Mouse (Mus musculus) heart, embryonic 11.5 days (tissue): Measurements from ENCODE around the gene Paf1. TPM values are rescaled to one million over a fixed set of nuclear protein-coding genes. Genes with fewer than 3 reads are reported as not detected.

Experiments
- ATAC-seq: fragments of 200-750 bp; cut with Nextera tagmentation; replicated peaks from 2 replicates; pipeline ENCODE4 v1.8.0; 2017; ENCODE audit warnings: moderate library complexity; ENCODE audit not compliant: insufficient number of reproducible peaks, low FRiP score, low TSS enrichment
- H3K27ac ChIP-seq: fragments of 300-500 bp; sonication (generic); 2 replicates; pipeline ENCODE4 v1.5.1; 2014; ENCODE audit warnings: mild to moderate bottlenecking, low read depth, low read length
- H3K27me3 ChIP-seq: fragments of 300-500 bp; sonication (generic); 2 replicates; pipeline ENCODE4 v1.6.1; 2014; ENCODE audit warnings: mild to moderate bottlenecking, low read length, mixed read lengths; ENCODE audit not compliant: control insufficient read depth, insufficient read depth
- H3K36me3 ChIP-seq: fragments of 300-500 bp; sonication (generic); 2 replicates; pipeline ENCODE4 v1.6.1; 2014; ENCODE audit warnings: mild to moderate bottlenecking, low read length, moderate library complexity, mixed read lengths; ENCODE audit not compliant: control insufficient read depth, insufficient read depth
- H3K4me1 ChIP-seq: fragments of 300-500 bp; sonication (generic); 2 replicates; pipeline ENCODE4 v1.6.1; 2014; ENCODE audit warnings: low read length; ENCODE audit not compliant: control insufficient read depth, insufficient read depth
- H3K4me2 ChIP-seq: fragments of 300-500 bp; sonication (generic); 2 replicates; pipeline ENCODE4 v1.6.1; 2014; ENCODE audit warnings: mild to moderate bottlenecking, moderate library complexity
- H3K4me3 ChIP-seq: fragments of 300-500 bp; sonication (generic); 2 replicates; pipeline ENCODE4 v1.5.1; 2014; ENCODE audit warnings: low read depth, low read length
- H3K9ac ChIP-seq: fragments of 300-500 bp; sonication (generic); 2 replicates; pipeline ENCODE4 v1.6.1; 2014; ENCODE audit warnings: mild to moderate bottlenecking, low read depth, low read length, moderate library complexity
- H3K9me3 ChIP-seq: fragments of 300-500 bp; sonication (generic); replicated peaks from 2 replicates; pipeline ENCODE4 v1.6.1; 2016; ENCODE audit warnings: low read length; ENCODE audit not compliant: control insufficient read depth
- WGBS: fragments of 180-500 bp; shearing (Covaris S2); extraction: QIAGEN DNeasy Blood & Tissue Kit; methylation state at CpG from one replicate; pipeline ENCODE4 v1.1.7; 2014; ENCODE audit not compliant: insufficient replicate concordance; 5-methylcytosine and 5-hydroxymethylcytosine counted together
- polyA plus RNA-seq: library from polyadenylated mRNA; unstranded; fragments of >200 nt; fragmentation: Nextera tagmentation; extraction: Ambion mirVana; gene quantifications from 2 replicates; pipeline ENCODE4 v1.2.1, GENCODE M21; 2014

Gene Paf1
- 70.2 and 81.4 TPM in 2 replicates for polyA plus RNA-seq

DNA sequence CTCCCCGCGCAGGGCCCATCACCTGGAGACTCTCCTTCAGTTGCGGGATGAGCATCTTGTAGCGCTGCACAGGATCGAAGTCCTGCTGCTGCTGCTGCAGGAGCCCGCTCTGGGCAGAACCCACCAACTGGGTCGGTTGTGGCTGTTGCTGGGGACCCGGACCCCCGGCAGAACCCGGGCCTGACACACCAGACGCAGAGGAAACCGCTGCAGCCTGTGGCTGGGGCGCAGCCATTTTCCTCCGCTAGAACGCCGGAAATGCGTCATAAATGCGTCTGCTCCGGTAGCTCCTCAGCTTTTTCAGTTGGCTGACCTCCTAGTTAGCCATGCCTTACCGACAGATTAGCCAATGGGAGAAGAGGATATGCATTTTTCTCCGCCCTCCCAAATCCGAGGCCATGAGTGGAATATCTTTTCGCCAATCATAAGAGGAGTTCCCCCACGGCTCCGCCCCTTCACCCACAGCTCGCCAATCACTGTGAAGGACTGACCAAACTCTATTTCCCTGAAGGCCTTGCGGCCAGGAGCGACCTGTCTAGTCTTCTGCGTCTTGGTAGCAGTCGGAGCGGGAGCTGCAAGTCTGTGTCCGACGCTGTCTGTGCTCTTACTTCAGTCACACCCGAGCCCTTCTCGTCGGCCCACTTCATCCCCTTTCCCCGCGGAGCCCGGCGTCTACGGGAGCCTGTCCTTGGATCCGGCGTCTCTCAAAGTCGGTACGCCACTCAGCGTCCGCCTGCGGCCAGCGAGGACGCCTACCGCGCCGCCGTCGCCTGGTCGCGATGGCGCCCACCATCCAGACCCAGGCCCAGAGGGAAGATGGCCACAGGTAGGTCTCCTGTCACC is at the start of gene Paf1, which contains the start of gene Med29:
Paf1 (plus strand) TSS at position 523 of the 843 bp plus-strand sequence.
Med29 (minus strand) TSS at position 280 of the 843 bp plus-strand sequence.
- H3K9ac ChIP-seq: peak within 1 kb of the TSS; percentile 88

DNA sequence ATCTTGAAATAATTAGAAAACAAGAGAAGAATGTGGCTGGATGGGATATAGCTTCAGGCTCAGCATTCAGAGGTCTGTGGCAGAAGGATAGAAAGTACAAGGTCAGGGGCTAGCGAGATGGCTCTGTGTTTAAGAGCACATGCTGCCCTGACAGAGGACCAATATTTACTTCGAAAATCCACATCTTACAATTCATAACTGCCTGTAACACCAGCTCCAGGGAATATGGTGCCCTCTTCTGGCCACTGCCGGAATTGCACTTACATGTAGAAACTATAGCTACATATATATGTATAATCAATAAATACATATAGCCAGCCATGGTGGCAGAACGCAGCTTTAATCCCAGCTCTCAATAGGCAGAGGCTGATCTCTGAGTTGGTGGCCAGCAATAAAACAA is 48.1 kb upstream of the Paf1 start:
- ATAC-seq: no peak
- Histone ChIP-seq H3K9ac (no peak overlapping the region), H3K36me3 (no peaks in the 10 kb centered on the region), H3K4me3 (no peak overlapping the region), H3K4me2 (no peak overlapping the region), H3K9me3 (no peaks in the 10 kb centered on the region), H3K27me3 (no peaks in the 10 kb centered on the region), H3K27ac (no peak overlapping the region), H3K4me1 (peaks cover under 1% of the 10 kb centered on the region; the same call in 1 of the 2 replicates)
- 11% methylated on average over 4 of the region's 4 CpGs for WGBS

More for the DNA sequence above, at the start of gene Paf1, which contains the start of gene Med29:
- Histone ChIP-seq H3K27me3 (no peaks in the 10 kb centered on the region), H3K9me3 (no peaks in the 10 kb centered on the region), H3K4me1 (peaks cover 13% of the 10 kb centered on the region), H3K4me3 (peak within 1 kb of the TSS; percentile 94), H3K4me2 (peak within 1 kb of the TSS; percentile 93), H3K27ac (peak within 1 kb of the TSS; percentile 73), H3K36me3 (peaks cover 28% of the 10 kb centered on the region)
- ATAC-seq: peak; percentile 98
- WGBS: under 1% methylated on average over 56 of the region's 58 CpGs

DNA sequence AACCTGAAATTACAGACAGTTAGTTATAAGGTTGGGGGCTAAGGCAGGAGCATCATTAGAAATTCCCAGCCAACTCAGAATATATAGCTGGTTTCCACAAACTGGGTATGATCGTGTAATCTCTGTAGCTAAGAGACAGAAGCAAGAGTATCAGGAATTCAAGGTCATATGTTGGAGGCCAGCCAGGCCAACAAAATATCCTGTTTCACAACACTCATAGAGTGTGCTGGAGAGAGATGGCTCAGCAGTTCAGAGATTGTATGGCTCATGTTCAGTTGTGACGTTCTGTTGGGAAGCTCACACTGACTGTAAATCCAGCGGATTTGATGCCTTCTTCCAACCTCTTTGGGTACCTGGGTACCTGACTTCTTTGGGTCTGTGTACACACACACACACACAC is 45.0 kb upstream of the Paf1 start:
- no peak overlapping the region for H3K27ac ChIP-seq
- no peak overlapping the region for H3K4me3 ChIP-seq
- no peaks in the 10 kb centered on the region for H3K9me3 ChIP-seq
- ATAC-seq: no peak
- WGBS: 76% methylated on average over 3 of the region's 3 CpGs
- H3K4me2 ChIP-seq: no peak overlapping the region
- H3K36me3 ChIP-seq: peaks cover 7% of the 10 kb centered on the region; the same call in 1 of the 2 replicates
- H3K9ac ChIP-seq: no peak overlapping the region
- no peaks in the 10 kb centered on the region for H3K27me3 ChIP-seq
- peaks cover 10% of the 10 kb centered on the region for H3K4me1 ChIP-seq

DNA sequence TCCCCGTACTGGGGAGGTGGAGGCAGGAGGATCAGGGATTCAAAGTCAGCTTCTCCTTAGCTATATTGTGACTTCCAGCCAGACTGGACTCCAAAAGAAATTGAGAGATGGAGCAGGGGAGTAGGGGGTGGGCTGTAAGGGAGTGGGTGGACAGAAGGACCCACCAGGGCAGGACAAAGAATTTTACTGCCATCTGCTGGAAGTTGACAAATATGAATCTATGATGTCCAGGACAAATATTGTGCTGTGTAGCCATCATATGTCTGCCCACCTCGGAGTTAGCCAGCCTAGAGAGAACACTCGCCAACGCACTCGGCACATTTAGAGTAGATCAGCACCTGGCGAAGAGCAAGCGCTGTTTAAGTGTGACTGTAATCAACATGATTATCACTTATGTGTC is 44.1 kb upstream of the Paf1 start:
- no peaks in the 10 kb centered on the region for H3K9me3 ChIP-seq
- no peak for ATAC-seq
- WGBS: 74% methylated on average over 7 of the region's 7 CpGs
- peaks cover 15% of the 10 kb centered on the region for H3K36me3 ChIP-seq
- no peak overlapping the region for H3K4me2 ChIP-seq
- peaks cover 10% of the 10 kb centered on the region for H3K4me1 ChIP-seq
- no peak overlapping the region for H3K9ac ChIP-seq
- H3K27ac ChIP-seq: no peak overlapping the region
- H3K4me3 ChIP-seq: no peak overlapping the region
- no peaks in the 10 kb centered on the region for H3K27me3 ChIP-seq

DNA sequence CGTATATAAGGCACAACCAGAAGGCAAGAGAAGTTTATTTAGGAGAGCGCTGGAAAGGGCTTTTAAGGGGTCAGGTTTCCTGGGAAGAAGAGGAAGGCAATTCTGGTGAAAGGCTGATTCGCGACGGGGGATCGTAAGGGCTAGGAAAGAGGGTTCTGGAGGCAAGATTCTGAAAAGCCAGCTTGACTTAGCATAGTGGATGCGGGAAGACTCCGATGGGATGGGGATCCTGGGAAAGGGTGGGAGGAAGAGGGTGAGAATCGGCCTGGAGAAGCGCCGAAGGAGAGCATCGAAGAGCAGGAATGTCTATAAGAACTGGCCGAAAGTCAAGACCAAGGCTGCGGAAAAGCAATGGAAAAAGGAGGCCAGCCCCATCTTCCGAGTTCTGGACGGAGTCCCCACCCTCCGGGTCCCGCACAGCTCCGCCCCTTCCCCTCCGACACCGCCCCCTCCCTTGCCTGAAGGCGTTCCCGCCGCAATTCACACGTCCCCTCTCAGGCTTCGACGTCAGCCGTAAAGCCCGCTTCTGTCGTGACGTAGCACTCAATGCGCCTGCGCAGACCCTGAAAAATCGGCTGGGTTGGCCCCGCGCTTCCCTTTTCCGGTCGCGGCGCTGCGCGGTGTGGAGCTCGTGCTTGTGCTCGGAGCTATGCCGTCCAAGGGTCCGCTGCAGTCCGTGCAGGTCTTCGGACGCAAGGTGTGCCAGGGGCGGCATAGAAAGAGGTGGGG is 42.4 kb upstream of the Paf1 start, which contains the start of gene Rps16:
Rps16 (plus strand) TSS at position 498 of the 729 bp plus-strand sequence.
- Histone ChIP-seq H3K9ac (peak within 1 kb of the TSS; percentile 98), H3K36me3 (peaks cover 26% of the 10 kb centered on the region), H3K27ac (peak within 1 kb of the TSS; percentile 86), H3K4me1 (peaks cover 10% of the 10 kb centered on the region), H3K27me3 (no peaks in the 10 kb centered on the region), H3K9me3 (no peaks in the 10 kb centered on the region), H3K4me2 (peak within 1 kb of the TSS; percentile 94), H3K4me3 (peak within 1 kb of the TSS; percentile 92)
- peak; percentile 94 for ATAC-seq
- WGBS: under 1% methylated on average over 50 of the region's 50 CpGs

DNA sequence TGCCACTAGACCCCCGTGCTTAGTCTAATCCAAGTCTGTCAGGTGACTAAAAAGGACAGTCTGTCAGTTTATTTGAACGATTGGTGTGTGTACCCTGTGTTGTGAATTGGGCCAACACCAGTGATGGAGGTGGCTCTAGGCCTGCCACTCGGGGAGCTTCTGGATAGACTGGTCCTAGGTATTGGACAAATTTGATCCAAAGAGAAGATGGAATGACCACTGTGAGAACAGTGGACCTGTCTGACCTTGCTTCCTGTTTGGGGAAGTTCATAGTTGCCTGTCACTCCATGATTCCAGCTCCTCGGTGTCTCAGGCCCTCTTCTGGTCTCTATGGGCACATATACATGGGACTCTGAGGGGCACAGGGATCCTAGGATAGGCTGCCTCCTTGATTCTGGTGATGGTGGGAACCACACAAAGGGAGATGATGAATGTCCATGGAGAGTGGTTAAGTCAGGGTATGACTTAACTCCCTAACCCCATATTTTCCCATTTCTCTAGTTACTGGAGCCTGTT is 41.0 kb upstream of the Paf1 start:
- Histone ChIP-seq H3K4me2 (peak overlapping the region; percentile 94), H3K27me3 (no peaks in the 10 kb centered on the region), H3K4me1 (peaks cover 14% of the 10 kb centered on the region), H3K4me3 (peak overlapping the region; percentile 92), H3K9me3 (no peaks in the 10 kb centered on the region), H3K9ac (peak overlapping the region; percentile 98), H3K36me3 (peaks cover 26% of the 10 kb centered on the region), H3K27ac (no peak overlapping the region)
- no peak for ATAC-seq
- 35% methylated on average over 4 of the region's 4 CpGs for WGBS

DNA sequence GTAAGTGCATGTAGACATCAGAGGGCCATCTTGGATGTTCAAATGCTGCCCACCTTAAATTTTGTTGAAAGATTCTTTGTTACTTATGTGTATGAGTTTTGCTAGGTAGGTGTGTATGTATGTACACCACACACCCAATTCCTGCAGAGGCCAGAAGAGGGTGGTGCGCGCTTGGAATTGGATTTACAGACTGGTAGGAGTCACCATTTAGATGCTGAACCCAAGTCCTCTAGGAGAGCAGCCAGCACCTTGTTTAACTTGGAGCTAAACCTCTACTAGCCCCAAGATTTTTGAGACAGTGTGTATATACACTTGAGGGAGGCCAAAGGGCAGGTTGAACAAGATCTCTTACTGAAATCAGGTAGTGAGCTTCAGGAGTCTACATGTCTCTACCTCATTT is 39.5 kb upstream of the Paf1 start:
- no peak for ATAC-seq
- Histone ChIP-seq H3K27me3 (no peaks in the 10 kb centered on the region), H3K4me3 (no peak overlapping the region), H3K4me1 (peaks cover 29% of the 10 kb centered on the region), H3K9me3 (no peaks in the 10 kb centered on the region), H3K27ac (no peak overlapping the region), H3K9ac (no peak overlapping the region), H3K36me3 (peaks cover 26% of the 10 kb centered on the region), H3K4me2 (no peak overlapping the region)
- WGBS: 98% methylated on average over 2 of the region's 2 CpGs

DNA sequence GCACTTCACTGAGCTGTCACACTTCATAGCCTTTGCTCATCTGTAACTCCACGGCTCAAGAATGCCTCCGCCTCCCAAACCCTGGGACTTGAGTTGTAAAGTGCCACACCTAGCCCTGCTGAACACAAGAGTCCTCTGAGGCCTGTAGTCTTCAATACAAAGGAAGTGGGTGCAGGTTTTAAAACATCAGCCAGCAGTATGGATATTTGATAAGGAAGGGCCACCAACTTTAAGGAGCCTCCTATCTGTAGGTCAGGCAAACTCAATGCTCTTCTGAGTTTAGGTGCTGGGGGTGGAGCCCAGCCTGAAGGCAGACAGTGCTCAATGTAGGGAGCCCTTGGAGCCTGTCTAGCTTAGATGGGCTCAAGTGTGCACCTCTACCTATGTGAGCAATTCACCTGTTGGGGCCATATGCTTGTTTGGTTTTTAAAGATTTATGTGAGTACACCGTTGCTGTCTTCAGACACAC is 38.6 kb upstream of the Paf1 start:
- H3K27me3 ChIP-seq: no peaks in the 10 kb centered on the region
- no peak overlapping the region for H3K9ac ChIP-seq
- WGBS: 77% methylated on average over 3 of the region's 3 CpGs
- no peak overlapping the region for H3K4me2 ChIP-seq
- H3K27ac ChIP-seq: no peak overlapping the region
- H3K4me3 ChIP-seq: no peak overlapping the region
- H3K9me3 ChIP-seq: no peaks in the 10 kb centered on the region
- ATAC-seq: no peak
- H3K36me3 ChIP-seq: peaks cover 26% of the 10 kb centered on the region
- peaks cover 34% of the 10 kb centered on the region for H3K4me1 ChIP-seq
